Mouse (Mus musculus) megakaryocyte, embryonic 14.5 days (primary cell): ENCODE measurements around the gene Gzmf. TPM values are rescaled to one million over a fixed set of nuclear protein-coding genes. Genes with fewer than 3 reads are reported as not detected.
"Not testable (repeated sequence)": the region's sequence is repeated elsewhere in the genome, so short reads cannot be mapped to it uniquely, and the experiment has no call there.

Source experiments
- H3K27me3 ChIP-seq: replicated peaks from 2 replicates; pipeline ENCODE3; 2012; ENCODE audit warnings: inconsistent platforms
- H3K36me3 ChIP-seq: replicated peaks from 2 replicates; pipeline ENCODE3; 2012; ENCODE audit warnings: low read length, inconsistent platforms, mixed read lengths
- H3K4me1 ChIP-seq: 2 replicates; pipeline ENCODE4 v1.6.1; 2012; ENCODE audit warnings: inconsistent platforms
- H3K4me3 ChIP-seq: replicated peaks from 2 replicates; pipeline ENCODE3; 2012; ENCODE audit warnings: moderate library complexity, mild to moderate bottlenecking, inconsistent platforms
- H3K9me3 ChIP-seq: 2 replicates; pipeline ENCODE4 v1.6.1; 2012; ENCODE audit warnings: inconsistent platforms
- FLI1 ChIP-seq: IDR thresholded peaks from 2 replicates; pipeline ENCODE4 v1.6.1; 2012; ENCODE audit warnings: low read length, inconsistent platforms, mixed read lengths
- GATA1 ChIP-seq: IDR thresholded peaks from 3 replicates; pipeline ENCODE4 v1.6.1; 2012; ENCODE audit warnings: mixed read lengths, low read length, inconsistent platforms, borderline replicate concordance
- polyA plus RNA-seq: library from polyadenylated mRNA; stranded (reverse); fragments of >175 nt; gene quantifications from 2 replicates; pipeline ENCODE4 v1.2.3, GENCODE M21; 2012; ENCODE audit warnings: low replicate concordance; ENCODE audit not compliant: insufficient read depth

The Gzmf gene
- polyA plus RNA-seq, 1 experiment = not detected

- H3K4me1 ChIP-seq = peaks cover 4% of the 10 kb centered on the region; the same call in 1 of the 2 replicates
- no peaks in the 10 kb centered on the region for H3K36me3 ChIP-seq
- peaks cover 7% of the 10 kb centered on the region for H3K27me3 ChIP-seq
- no peak for TF ChIP-seq GATA1
- TF ChIP-seq FLI1 = no peak
- H3K9me3 ChIP-seq = no peaks in the 10 kb centered on the region
- H3K4me3 ChIP-seq = no peak overlapping the region
These were observed 38.5 kb downstream of the Gzmf start for GRCm38 (mm10) chr14:56172744-56173143.

GRCm38 (mm10) chr14:56168009-56168408, 43.2 kb downstream of the Gzmf start:
- Histone ChIP-seq H3K4me1 (no peaks in the 10 kb centered on the region), H3K36me3 (no peaks in the 10 kb centered on the region), H3K27me3 (peaks cover 11% of the 10 kb centered on the region), H3K9me3 (no peaks in the 10 kb centered on the region), H3K4me3 (no peak overlapping the region)
- TF ChIP-seq FLI1 (no peak), GATA1 (no peak)

DNA sequence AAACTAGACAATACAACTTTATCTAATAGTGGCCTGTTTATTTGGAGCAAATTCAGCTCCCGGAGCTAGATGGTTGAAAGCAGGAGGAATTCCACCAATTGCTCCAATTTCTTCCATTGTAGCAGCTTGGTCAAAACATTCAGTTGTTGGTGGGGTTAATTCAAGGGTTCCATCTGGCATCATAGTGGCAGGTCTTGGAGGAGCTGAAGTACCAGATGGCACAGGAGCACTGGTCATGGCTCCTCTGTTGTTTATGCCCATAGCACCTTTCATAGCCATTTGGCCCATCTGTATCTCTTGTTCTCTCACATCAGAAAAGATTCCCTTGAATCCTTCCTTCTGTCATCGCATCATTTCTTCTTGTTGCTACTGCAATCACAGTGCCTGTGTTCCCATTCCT, 49.1 kb downstream of the Gzmf start:
- TF ChIP-seq FLI1 = no peak
- no peak for TF ChIP-seq GATA1
- no peak overlapping the region for H3K4me3 ChIP-seq
- H3K4me1 ChIP-seq = no peaks in the 10 kb centered on the region
- no peaks in the 10 kb centered on the region for H3K9me3 ChIP-seq
- no peaks in the 10 kb centered on the region for H3K36me3 ChIP-seq
- no peaks in the 10 kb centered on the region for H3K27me3 ChIP-seq

- H3K27me3 ChIP-seq, H3K4me1 ChIP-seq, H3K4me3 ChIP-seq, H3K9me3 ChIP-seq, H3K36me3 ChIP-seq: not testable (repeated sequence)
These were observed 51.7 kb downstream of the Gzmf start, which contains the start of gene Gzmg for GRCm38 (mm10) chr14:56159479-56159878. Gene Gzmg (minus strand): TSS chr14:56159579.

- Histone ChIP-seq H3K27me3 (no peaks in the 10 kb centered on the region), H3K9me3 (no peaks in the 10 kb centered on the region), H3K4me3 (no peak overlapping the region), H3K4me1 (no peaks in the 10 kb centered on the region), H3K36me3 (no peaks in the 10 kb centered on the region)
- TF ChIP-seq GATA1 (no peak), FLI1 (no peak)
These were observed 55.9 kb downstream of the Gzmf start for GRCm38 (mm10) chr14:56155340-56155739.

Other genes starting within 250 kb of the Gzmf start
- gene Mcpt1, start 193.4 kb downstream of the Gzmf start, polyA plus RNA-seq = not detected in 2 replicates
- not detected in 2 replicates for gene Mcpt9, start 180.9 kb downstream of the Gzmf start, polyA plus RNA-seq
- not detected in 2 replicates for gene Mcpt2, start 169.4 kb downstream of the Gzmf start, polyA plus RNA-seq
- gene Mcpt4, start 149.1 kb downstream of the Gzmf start, polyA plus RNA-seq = not detected in 2 replicates
- gene Mcpt8, start 126.1 kb downstream of the Gzmf start, polyA plus RNA-seq = 2.0 TPM in 1 of 2 replicates, not detected in the other
- 41.8 TPM in 1 of 2 replicates, not detected in the other for gene Ctsg, start 108.8 kb downstream of the Gzmf start, polyA plus RNA-seq
- gene Gzme, start 90.8 kb downstream of the Gzmf start, polyA plus RNA-seq = not detected in 2 replicates
- not detected in 2 replicates for gene Gzmd, start 78.8 kb downstream of the Gzmf start, polyA plus RNA-seq
- gene Gzmg, start 51.8 kb downstream of the Gzmf start, polyA plus RNA-seq = not detected in 2 replicates
- not detected in 2 replicates for gene Gzmn, start 36.8 kb downstream of the Gzmf start, polyA plus RNA-seq
- 0.38 TPM in 1 of 2 replicates, not detected in the other for gene Gzmc, start 23.2 kb upstream of the Gzmf start, polyA plus RNA-seq
- gene Gzmb, start 50.8 kb upstream of the Gzmf start, polyA plus RNA-seq = 0.65 TPM in 1 of 2 replicates, not detected in the other
- not detected in 2 replicates for gene Atp12a, start 153.7 kb upstream of the Gzmf start, polyA plus RNA-seq
- not detected in 2 replicates for gene Rnf17, start 191.2 kb upstream of the Gzmf start, polyA plus RNA-seq